Mouse (Mus musculus) liver, embryonic 12.5 days (tissue): ENCODE measurements around the gene Psmc4. TPM values are rescaled to one million over a fixed set of nuclear protein-coding genes. Genes with fewer than 3 reads are reported as not detected.
A peak's percentile ranks its signal among the peaks of the same experiment; 100 is the strongest.

Experiments used
- ATAC-seq: fragments of 200-750 bp; cut with Nextera tagmentation; 2 replicates; pipeline ENCODE4 v1.8.0; 2017; ENCODE audit warnings: moderate number of reproducible peaks, mild to moderate bottlenecking, moderate library complexity
- H3K27ac ChIP-seq: fragments of 300-500 bp; sonication (generic); 2 replicates; pipeline ENCODE4 v1.5.1; 2016; ENCODE audit warnings: mild to moderate bottlenecking
- H3K27me3 ChIP-seq: fragments of 300-500 bp; sonication (generic); replicated peaks from 2 replicates; pipeline ENCODE4 v1.6.1; 2016; ENCODE audit warnings: mild to moderate bottlenecking, moderate library complexity
- H3K36me3 ChIP-seq: fragments of 300-500 bp; sonication (generic); 2 replicates; pipeline ENCODE4 v1.6.1; 2016; ENCODE audit warnings: mild to moderate bottlenecking, moderate library complexity
- H3K4me1 ChIP-seq: fragments of 300-500 bp; sonication (generic); 2 replicates; pipeline ENCODE4 v1.6.1; 2016
- H3K4me2 ChIP-seq: fragments of 300-500 bp; sonication (generic); 2 replicates; pipeline ENCODE4 v1.6.1; 2016; ENCODE audit warnings: mild to moderate bottlenecking, moderate library complexity
- H3K4me3 ChIP-seq: fragments of 300-500 bp; sonication (generic); 2 replicates; pipeline ENCODE4 v1.5.1; 2016; ENCODE audit warnings: mild to moderate bottlenecking, moderate library complexity
- H3K9ac ChIP-seq: fragments of 300-500 bp; sonication (generic); 2 replicates; pipeline ENCODE4 v1.6.1; 2016; ENCODE audit warnings: mild to moderate bottlenecking, moderate library complexity
- H3K9me3 ChIP-seq: fragments of 300-500 bp; sonication (generic); replicated peaks from 2 replicates; pipeline ENCODE4 v1.6.1; 2016; ENCODE audit warnings: mild to moderate bottlenecking, moderate library complexity
- WGBS: fragments of 180-500 bp; shearing (Covaris S2); methylation state at CpG from one replicate; pipeline ENCODE4 v1.1.7; 2016; ENCODE audit not compliant: insufficient replicate concordance; 5-methylcytosine and 5-hydroxymethylcytosine counted together
- polyA plus RNA-seq: library from polyadenylated mRNA; unstranded; fragments of >200 nt; fragmentation: Nextera tagmentation; extraction: Ambion mirVana; gene quantifications from 2 replicates; pipeline ENCODE4 v1.2.1, GENCODE M21; 2016

Gene Psmc4
- polyA plus RNA-seq, 1 experiment from 2014 or later, result 217 TPM

GRCm38 (mm10) chr7:28044524-28044923, 5.4 kb downstream of the Psmc4 start:
- Histone ChIP-seq H3K9ac (no peak overlapping the region), H3K4me1 (peaks cover 15% of the 10 kb centered on the region), H3K9me3 (no peaks in the 10 kb centered on the region), H3K36me3 (peaks cover 95% of the 10 kb centered on the region), H3K4me2 (no peak overlapping the region), H3K27ac (no peak overlapping the region), H3K27me3 (no peaks in the 10 kb centered on the region), H3K4me3 (no peak overlapping the region)
- ATAC-seq, result no peak
- 90% methylated on average over 4 of the region's 4 CpGs for WGBS

DNA sequence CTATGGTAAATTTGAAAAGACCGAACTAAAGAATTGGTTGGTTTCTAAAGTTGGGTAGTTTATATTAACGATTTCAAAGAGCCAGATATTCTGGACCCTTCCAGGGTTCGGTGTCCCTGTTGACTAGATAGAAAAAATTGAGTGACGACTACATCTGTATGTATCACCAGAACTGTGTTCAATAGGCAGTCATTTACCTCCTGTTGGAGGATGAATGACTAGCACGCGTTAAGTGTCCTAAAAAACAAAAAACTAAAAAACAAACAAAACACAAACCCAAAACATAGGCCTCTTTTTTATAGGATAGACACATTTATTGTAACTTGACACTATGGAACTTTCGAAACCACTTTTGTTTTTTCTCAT, 35.5 kb downstream of the Psmc4 start:
- Histone ChIP-seq H3K36me3 (peaks cover 22% of the 10 kb centered on the region), H3K27me3 (0 out of 2 replicates have a peak, but pooled peaks cover 6% of the 10 kb centered on the region), H3K9me3 (no peaks in the 10 kb centered on the region), H3K9ac (peak overlapping the region; percentile 79), H3K27ac (no peak overlapping the region), H3K4me2 (peak overlapping the region; percentile 79), H3K4me3 (peak overlapping the region; percentile 74), H3K4me1 (peaks cover 11% of the 10 kb centered on the region)
- peak; percentile 21; the same call in 1 of the 2 replicates for ATAC-seq
- 19% methylated on average over 7 of the region's 7 CpGs for WGBS

GRCm38 (mm10) chr7:28013549-28014444, 36.1 kb downstream of the Psmc4 start, which contains the start of gene Zfp850:
Zfp850 (minus strand) TSS chr7:28014115.
- peak; percentile 90 for ATAC-seq
- Histone ChIP-seq H3K4me2 (peak within 1 kb of the TSS; percentile 79), H3K9me3 (no peaks in the 10 kb centered on the region), H3K27ac (peak within 1 kb of the TSS; percentile 31), H3K9ac (peak within 1 kb of the TSS; percentile 79), H3K4me3 (peak within 1 kb of the TSS; percentile 74), H3K36me3 (peaks cover 28% of the 10 kb centered on the region), H3K27me3 (0 out of 2 replicates have a peak, but pooled peaks cover 6% of the 10 kb centered on the region), H3K4me1 (peaks cover 11% of the 10 kb centered on the region)
- under 1% methylated on average over 47 of the region's 47 CpGs for WGBS

GRCm38 (mm10) chr7:28010271-28010670, 39.6 kb downstream of the Psmc4 start:
- ATAC-seq, result no peak
- no peaks in the 10 kb centered on the region for H3K9me3 ChIP-seq
- WGBS, result 87% methylated on average over 3 of the region's 3 CpGs
- H3K9ac ChIP-seq, result no peak overlapping the region
- peaks cover 11% of the 10 kb centered on the region for H3K4me1 ChIP-seq
- no peak overlapping the region for H3K4me3 ChIP-seq
- no peaks in the 10 kb centered on the region for H3K27me3 ChIP-seq
- H3K4me2 ChIP-seq, result no peak overlapping the region
- no peak overlapping the region for H3K27ac ChIP-seq
- peaks cover 49% of the 10 kb centered on the region for H3K36me3 ChIP-seq

Other genes starting within 250 kb of the Psmc4 start
- 0.89 and 1.0 TPM in 2 replicates for gene Zfp626, start 242.9 kb downstream of the Psmc4 start, polyA plus RNA-seq
- gene Zfp59, start 211.5 kb downstream of the Psmc4 start, polyA plus RNA-seq, result 2.6 and 3.1 TPM in 2 replicates
- gene Zfp607a, start 192.6 kb downstream of the Psmc4 start, polyA plus RNA-seq, result 2.1 and 2.2 TPM in 2 replicates
- gene Zfp974, start 120.6 kb downstream of the Psmc4 start, polyA plus RNA-seq, result 1.7 and 2.0 TPM in 2 replicates
- gene Zfp780b, start 70.9 kb downstream of the Psmc4 start, polyA plus RNA-seq, result 8.0 and 9.3 TPM in 2 replicates
- 3.0 and 3.1 TPM in 2 replicates for gene Zfp850, start 36.0 kb downstream of the Psmc4 start, polyA plus RNA-seq
- 0.06 and 0.35 TPM in 2 replicates for gene Fcgbp, start 21.1 kb upstream of the Psmc4 start, polyA plus RNA-seq
- gene 9530053A07Rik, start 79.4 kb upstream of the Psmc4 start, polyA plus RNA-seq, result 0.01 TPM in 1 of 2 replicates, not detected in the other
- 150 and 152 TPM in 2 replicates for gene Fbl, start 119.6 kb upstream of the Psmc4 start, polyA plus RNA-seq
- 2.8 and 3.1 TPM in 2 replicates for gene Dyrk1b, start 129.4 kb upstream of the Psmc4 start, polyA plus RNA-seq
- gene Eid2, start 217.8 kb upstream of the Psmc4 start, polyA plus RNA-seq, result 4.6 and 5.4 TPM in 2 replicates
- gene Eid2b, start 227.6 kb upstream of the Psmc4 start, polyA plus RNA-seq, result 3.6 and 3.7 TPM in 2 replicates
- not detected in 2 replicates for gene Selenov, start 241.1 kb upstream of the Psmc4 start, polyA plus RNA-seq